Mouse (Mus musculus) layer of hippocampus, postnatal 10 days (tissue): Measurements from ENCODE around the gene Tagln2. TPM values are rescaled to one million over a fixed set of nuclear protein-coding genes. Genes with fewer than 3 reads are reported as not detected.

ENCODE experiments used
- DNase-seq, 2 experiments: peaks; one replicate each; pipeline ENCODE4 v3.0.0; 2021; ENCODE audit warnings: low spot score in 2 of 2
- total RNA-seq, 2 experiments: library from RNA; stranded (reverse); gene quantifications; 2 replicates each; pipeline ENCODE4 v1.2.3; 2021

Gene Tagln2
- total RNA-seq, 2 experiments from 2014 or later: 20.7 to 21.4 TPM

GRCm38 (mm10) chr1:172525027-172525764, 25.3 kb downstream of the Tagln2 start:
- no peak for DNase-seq

- no peak for DNase-seq
Observed at GRCm38 (mm10) chr1:172525971-172526370, 26.1 kb downstream of the Tagln2 start.

GRCm38 (mm10) chr1:172526380-172527081, 26.7 kb downstream of the Tagln2 start:
- no peak for DNase-seq

GRCm38 (mm10) chr1:172527431-172527830, 27.6 kb downstream of the Tagln2 start:
- DNase-seq: no peak

GRCm38 (mm10) chr1:172528701-172529100, 28.9 kb downstream of the Tagln2 start:
- peak; percentile 93 for DNase-seq

GRCm38 (mm10) chr1:172530544-172531220, 30.8 kb downstream of the Tagln2 start:
- DNase-seq: no peak

GRCm38 (mm10) chr1:172532551-172532950, 32.7 kb downstream of the Tagln2 start:
- no peak for DNase-seq

- DNase-seq: no peak
Observed at GRCm38 (mm10) chr1:172535116-172535515, 35.3 kb downstream of the Tagln2 start.

- no peak for DNase-seq
Observed at GRCm38 (mm10) chr1:172539827-172540226, 40.0 kb downstream of the Tagln2 start.

- DNase-seq: no peak
Observed at GRCm38 (mm10) chr1:172540283-172540820, 40.5 kb downstream of the Tagln2 start.

- no peak for DNase-seq
Observed at GRCm38 (mm10) chr1:172546062-172546461, 46.2 kb downstream of the Tagln2 start.

- DNase-seq: no peak
Observed at GRCm38 (mm10) chr1:172548501-172548900, 48.7 kb downstream of the Tagln2 start.

GRCm38 (mm10) chr1:172549314-172549713, 49.5 kb downstream of the Tagln2 start:
- DNase-seq: no peak

GRCm38 (mm10) chr1:172549717-172550116, 49.9 kb downstream of the Tagln2 start:
- no peak for DNase-seq

GRCm38 (mm10) chr1:172550551-172550951, 50.7 kb downstream of the Tagln2 start:
- no peak for DNase-seq

GRCm38 (mm10) chr1:172551009-172551408, 51.2 kb downstream of the Tagln2 start:
- no peak for DNase-seq

- DNase-seq: no peak
Observed at GRCm38 (mm10) chr1:172552623-172553022, 52.8 kb downstream of the Tagln2 start.

GRCm38 (mm10) chr1:172555638-172556037, 55.8 kb downstream of the Tagln2 start, which contains the start of gene Vsig8:
TSS of gene Vsig8 (plus strand) at chr1:172555938.
- no peak for DNase-seq
